Mouse (Mus musculus) cerebellum, adult 11-12 months (tissue): ENCODE measurements around the gene Vmn1r90.
"Not testable (repeated sequence)": the region's sequence is repeated elsewhere in the genome, so short reads cannot be mapped to it uniquely, and the experiment has no call there.

ENCODE experiments used
- DNase-seq: peaks from one replicate; pipeline ENCODE4 v3.0.0; 2022

The Vmn1r90 gene

DNA sequence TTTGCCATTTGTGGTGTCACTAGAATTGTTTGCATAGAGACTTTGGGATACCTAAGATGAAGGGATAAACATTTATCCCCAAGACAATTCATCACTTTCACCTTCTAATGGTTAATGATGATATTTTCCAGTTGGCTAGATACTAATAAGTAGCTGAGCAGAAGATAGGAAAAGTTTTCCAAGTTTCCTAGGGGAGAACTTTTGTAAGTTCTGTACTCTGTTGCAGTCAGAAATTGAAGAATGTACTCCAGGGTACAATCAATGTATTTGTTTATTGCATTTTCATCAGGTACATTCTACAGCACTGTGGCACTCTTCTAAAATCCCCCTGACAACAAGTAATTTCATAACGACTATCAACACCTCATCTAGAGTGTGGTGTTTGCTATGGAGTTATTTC is at the start of gene Vmn1r90:
Gene Vmn1r90, minus strand, starts transcription at position 101 of the 400 bp plus-strand sequence.
- no peak for DNase-seq

DNA sequence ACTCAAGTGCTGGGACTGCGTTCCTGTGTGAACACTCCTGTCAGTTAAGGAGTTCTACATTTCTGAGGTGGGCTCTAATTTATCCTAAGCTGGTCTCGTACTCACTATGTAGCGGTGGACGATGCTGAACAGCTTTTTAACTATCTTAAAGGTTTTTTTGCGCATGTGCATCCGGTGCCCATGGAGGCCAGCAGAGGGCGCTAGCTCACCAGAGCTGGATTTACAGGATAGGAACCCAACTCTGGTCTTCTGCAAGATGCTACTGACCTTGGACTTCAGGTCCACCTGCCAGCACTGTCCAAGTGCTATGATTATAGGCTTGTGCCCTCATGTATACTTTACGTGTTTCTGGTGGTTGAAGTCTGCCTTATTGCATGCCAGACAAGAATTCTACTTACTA is 29.7 kb upstream of the Vmn1r90 start:
- not testable (repeated sequence) for DNase-seq

- no peak for DNase-seq
Observed at GRCm38 (mm10) chr7:14552284-14552683, 11.0 kb downstream of the Vmn1r90 start.

DNA sequence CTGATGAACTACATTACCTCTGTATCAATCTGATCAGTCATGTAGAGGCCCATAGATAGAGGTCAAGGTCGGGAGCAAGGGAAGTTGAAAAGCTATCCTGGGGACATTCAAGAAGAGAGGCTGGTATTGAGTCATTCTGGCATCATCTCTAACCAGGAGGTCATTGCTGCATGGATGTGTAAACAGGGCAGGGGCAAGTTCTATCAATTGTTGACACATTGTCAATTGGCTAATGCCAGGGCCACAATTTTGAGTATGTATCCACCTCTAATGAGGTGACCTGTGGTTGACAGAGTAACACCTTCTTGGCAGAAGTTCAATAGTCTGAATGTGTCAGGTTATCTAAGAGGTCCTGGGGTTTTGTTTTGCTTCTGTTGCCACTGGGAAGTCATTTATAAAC is 38.0 kb downstream of the Vmn1r90 start:
- DNase-seq, result no peak

DNA sequence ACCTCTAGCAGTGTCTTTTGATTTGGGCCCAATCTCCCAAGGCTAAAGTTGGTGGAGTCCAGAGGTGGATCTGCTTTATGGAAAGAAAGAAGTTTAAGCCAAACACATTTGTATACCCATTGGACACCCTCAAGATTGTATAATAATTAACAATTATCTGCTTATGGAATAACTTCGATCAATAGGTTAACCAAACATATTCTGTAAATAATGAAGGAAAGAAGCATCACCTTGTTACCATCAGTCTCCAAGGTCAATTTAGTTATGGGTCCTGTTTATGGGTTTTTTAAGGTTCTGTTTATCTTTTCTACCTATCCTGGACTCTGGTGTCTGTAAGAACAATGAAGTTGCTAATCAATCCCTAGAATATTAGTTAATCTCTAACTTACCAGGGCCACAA is 40.7 kb downstream of the Vmn1r90 start:
- no peak for DNase-seq

DNA sequence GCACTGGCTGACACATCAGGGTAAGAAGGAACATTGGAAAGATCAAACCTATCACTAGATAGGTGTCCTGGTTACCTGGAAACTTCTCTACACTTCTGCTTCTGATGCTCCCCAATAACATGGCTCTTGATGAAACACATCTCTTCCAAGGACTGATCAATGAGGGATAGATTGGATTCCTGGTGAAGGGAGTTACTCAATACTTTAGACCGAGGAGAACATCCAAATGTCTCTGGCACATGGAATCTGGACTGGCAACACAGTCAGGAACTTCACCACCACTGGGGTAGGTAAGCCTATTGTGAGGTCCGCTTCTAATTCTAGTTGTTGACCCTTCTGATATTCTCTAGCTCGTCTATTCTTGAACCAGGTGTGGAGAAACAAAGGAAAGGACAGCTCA is 45.0 kb downstream of the Vmn1r90 start:
- DNase-seq, result no peak
